Mouse (Mus musculus) cerebellum, adult 2 months (tissue): ENCODE measurements around the gene Cfap97d2.

Experiments used
- CTCF ChIP-seq: fragments of 200-500 bp; IDR thresholded peaks from 2 replicates; pipeline ENCODE4 v1.5.1; 2011; ENCODE audit warnings: low read depth, mild to moderate bottlenecking, control low read depth, low read length, moderate library complexity, borderline replicate concordance; ENCODE audit not compliant: insufficient read depth
- POLR2A ChIP-seq: fragments of 200-500 bp; IDR thresholded peaks from 2 replicates; pipeline ENCODE4 v1.6.1; 2011; ENCODE audit warnings: low read length, control low read depth, borderline replicate concordance; ENCODE audit not compliant: insufficient read depth

- TF ChIP-seq POLR2A = no peak
- TF ChIP-seq CTCF = no peak
Measured at GRCm38 (mm10) chr8:13780536-13780935, 74.8 kb downstream of the Cfap97d2 start.
